Mouse (Mus musculus): ENCODE measurements around the gene Fnip1.

DNA sequence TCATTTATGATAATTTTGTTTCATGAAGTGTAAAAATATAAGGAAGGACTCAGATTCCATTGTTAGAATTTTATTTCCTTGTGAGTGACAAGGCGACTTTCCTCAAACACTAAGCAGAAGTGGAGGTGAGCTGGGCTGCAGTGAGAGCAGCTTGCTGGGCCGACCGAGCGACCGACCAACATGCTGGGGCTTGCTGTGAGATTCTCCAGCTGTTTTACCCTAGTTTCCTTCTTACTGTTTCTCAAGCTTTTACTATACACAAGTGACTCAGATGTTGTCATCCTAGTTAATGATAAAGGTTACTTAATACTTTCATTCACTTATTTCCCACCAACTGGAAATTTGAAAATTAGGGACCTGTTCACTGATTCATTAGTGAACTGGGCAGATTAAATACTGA, 61.8 kb downstream of the Fnip1 start:
- no peak for TF ChIP-seq POLR2A (IDR thresholded peaks at IDR 0.05; ENCODE audit: borderline replicate concordance, low read depth, low read length)
- TF ChIP-seq CTCF (IDR thresholded peaks at IDR 0.05; ENCODE audit: low read depth, low read length), result no peak

Measured in bone marrow macrophage, adult 2 months (primary cell).